Mouse (Mus musculus) spleen, adult 10 weeks (tissue): ENCODE data around the gene Gm40193. TPM values are rescaled to one million over a fixed set of nuclear protein-coding genes. Genes with fewer than 3 reads are reported as not detected.

Experiments
- polyA plus RNA-seq: library from polyadenylated mRNA; stranded (reverse); fragments of 350-450 nt; fragmentation: Illumina TruSeq; extraction: RNeasy Lipid Tissue Mini Kit (QIAGEN cat#74804); gene quantifications from one replicate; pipeline ENCODE4 v1.2.3, GENCODE M21; 2015; ENCODE audit warnings: low replicate concordance; ENCODE audit not compliant: insufficient read depth

Gm40193 gene
- not detected for polyA plus RNA-seq

DNA sequence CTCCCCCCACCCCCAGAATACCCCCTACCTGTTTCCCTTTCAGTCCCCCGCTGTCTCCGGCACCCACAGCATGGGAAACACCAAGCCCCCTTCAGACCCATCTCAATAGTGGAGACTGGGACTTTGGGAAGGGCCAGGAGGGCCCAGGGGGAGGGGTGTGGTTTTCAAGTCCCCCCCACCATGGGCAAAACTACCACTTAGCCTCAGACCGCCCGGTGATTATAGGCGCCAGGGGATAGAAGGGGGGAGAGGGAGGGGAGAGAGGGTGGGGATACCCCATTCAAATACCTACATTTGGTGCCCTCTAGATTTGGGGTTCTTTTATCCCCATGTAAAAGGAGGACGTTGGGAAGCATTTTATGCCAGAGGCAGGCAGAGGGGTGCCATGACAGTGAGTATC is at the start of gene Gm40193:
Gm40193 (minus strand) TSS at position 101 of the 400 bp plus-strand sequence.

GRCm38 (mm10) chr11:70562287-70562994 is 29.7 kb upstream of the Gm40193 start, which contains the start of gene Mink1:
Mink1 (plus strand) TSS chr11:70562881.

GRCm38 (mm10) chr11:70539877-70540587 is 7.3 kb upstream of the Gm40193 start, which contains the start of gene Pld2:
Pld2 (plus strand) TSS chr11:70540064.

GRCm38 (mm10) chr11:70525184-70525678 is 7.5 kb downstream of the Gm40193 start, which contains the start of gene Psmb6:
Psmb6 (plus strand) TSS chr11:70525367.

GRCm38 (mm10) chr11:70518923-70519322 is 13.8 kb downstream of the Gm40193 start, which contains the start of gene Gltpd2:
Gltpd2 (plus strand) TSS chr11:70519196.

GRCm38 (mm10) chr11:70514288-70514687 is 18.5 kb downstream of the Gm40193 start, which contains the start of gene Vmo1:
Vmo1 (minus strand) TSS chr11:70514616.

DNA sequence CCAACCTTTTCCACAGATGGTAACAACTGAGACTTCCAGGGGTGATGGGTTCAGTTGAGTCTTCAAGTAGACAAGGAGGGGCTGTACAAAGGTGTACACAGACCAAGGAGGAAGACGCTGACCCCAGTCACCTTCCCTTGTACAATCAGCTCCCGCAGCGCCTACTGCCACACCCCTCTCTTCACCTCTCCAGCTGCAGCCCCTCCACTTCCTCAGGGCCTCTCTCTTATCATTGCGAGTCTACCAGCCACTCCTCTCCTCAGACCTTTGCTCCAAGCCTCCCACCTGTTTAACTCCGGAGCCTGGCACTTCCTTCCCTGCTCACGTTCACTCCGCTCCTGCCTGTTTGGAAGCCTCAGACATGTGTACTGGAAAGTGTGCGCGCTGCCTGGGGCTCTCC is 27.8 kb downstream of the Gm40193 start, which contains the start of gene Tm4sf5:
Tm4sf5 (plus strand) TSS at position 275 of the 400 bp plus-strand sequence.

Other genes starting within 250 kb of the Gm40193 start
- not detected for gene Alox12e, start 210.3 kb downstream of the Gm40193 start, polyA plus RNA-seq
- gene Alox15, start 180.9 kb downstream of the Gm40193 start, polyA plus RNA-seq, result 0.58 TPM
- gene Pelp1, start 122.9 kb downstream of the Gm40193 start, polyA plus RNA-seq, result 11.0 TPM
- 94.8 TPM for gene Arrb2, start 100.3 kb downstream of the Gm40193 start, polyA plus RNA-seq
- gene Med11, start 81.0 kb downstream of the Gm40193 start, polyA plus RNA-seq, result 40.8 TPM
- 4.9 TPM for gene Zmynd15, start 73.5 kb downstream of the Gm40193 start, polyA plus RNA-seq
- 36.3 TPM for gene Cxcl16, start 73.0 kb downstream of the Gm40193 start, polyA plus RNA-seq
- 2.2 TPM for gene Tm4sf5, start 27.7 kb downstream of the Gm40193 start, polyA plus RNA-seq
- not detected for gene Vmo1, start 18.3 kb downstream of the Gm40193 start, polyA plus RNA-seq
- gene Gltpd2, start 13.7 kb downstream of the Gm40193 start, polyA plus RNA-seq, result not detected
- gene Psmb6, start 7.6 kb downstream of the Gm40193 start, polyA plus RNA-seq, result 92.2 TPM
- 8.9 TPM for gene Pld2, start 7.1 kb upstream of the Gm40193 start, polyA plus RNA-seq
- 52.0 TPM for gene Mink1, start 29.9 kb upstream of the Gm40193 start, polyA plus RNA-seq
- gene 4930544D05Rik, start 82.9 kb upstream of the Gm40193 start, polyA plus RNA-seq, result not detected
- gene Chrne, start 86.3 kb upstream of the Gm40193 start, polyA plus RNA-seq, result 0.47 TPM
- gene Gp1ba, start 106.2 kb upstream of the Gm40193 start, polyA plus RNA-seq, result 3.7 TPM
- 203 TPM for gene Rnf167, start 114.3 kb upstream of the Gm40193 start, polyA plus RNA-seq
- gene Slc25a11, start 114.5 kb upstream of the Gm40193 start, polyA plus RNA-seq, result 93.8 TPM
- gene Pfn1, start 121.7 kb upstream of the Gm40193 start, polyA plus RNA-seq, result 1,849 TPM
- 22.1 TPM for gene Eno3, start 124.3 kb upstream of the Gm40193 start, polyA plus RNA-seq
- 38.6 TPM for gene Spag7, start 136.5 kb upstream of the Gm40193 start, polyA plus RNA-seq
- 19.7 TPM for gene Camta2, start 155.2 kb upstream of the Gm40193 start, polyA plus RNA-seq
- gene Inca1, start 167.2 kb upstream of the Gm40193 start, polyA plus RNA-seq, result 1.0 TPM
- 17.2 TPM for gene Kif1c, start 167.6 kb upstream of the Gm40193 start, polyA plus RNA-seq
- gene Zfp3, start 231.3 kb upstream of the Gm40193 start, polyA plus RNA-seq, result 9.9 TPM